Mouse (Mus musculus) C2C12 (cell line): Measurements from ENCODE around the gene Rptor.

Experiments
- CTCF ChIP-seq: IDR thresholded peaks from one replicate; pipeline ENCODE4 v1.5.1; 2011; ENCODE audit not compliant: control insufficient read depth, insufficient read depth, insufficient read length
- MAX ChIP-seq: IDR thresholded peaks from one replicate; pipeline ENCODE4 v1.6.1; 2011; ENCODE audit warnings: mild to moderate bottlenecking, control low read depth

GRCm38 (mm10) chr11:119636371-119636883 lies 33.7 kb downstream of the Rptor start:
- no peak for TF ChIP-seq CTCF
- no peak for TF ChIP-seq MAX
